Mouse (Mus musculus) embryo, embryonic 11.5 days (tissue): ENCODE measurements around the gene Prg4.

Experiments used
- DNase-seq: peaks from one replicate; pipeline ENCODE4 v3.0.0-alpha.2; 2012; ENCODE audit warnings: low read depth, low spot score

Prg4 gene

DNA sequence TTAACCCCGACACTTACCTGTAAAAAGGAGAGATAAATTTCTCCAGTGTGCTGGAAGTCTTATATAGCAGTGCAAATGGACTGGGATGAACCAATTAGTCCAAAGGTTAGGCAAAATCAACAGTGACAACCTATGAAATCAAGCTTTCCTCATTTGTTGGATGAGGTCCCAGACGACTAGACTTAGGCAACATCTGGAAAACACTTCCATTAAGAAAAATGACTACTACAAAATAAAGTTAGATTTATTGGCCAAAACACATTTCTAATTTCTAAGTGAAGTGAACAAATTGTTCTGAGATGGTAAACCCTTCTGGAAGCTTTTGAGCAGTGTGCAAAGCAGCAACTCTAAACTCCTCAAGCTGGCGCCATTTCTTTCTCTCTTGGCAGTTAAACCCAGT, at the start of gene Prg4:
Gene Prg4, minus strand, starts transcription at position 34 of the 400 bp plus-strand sequence.
- DNase-seq: no peak

DNA sequence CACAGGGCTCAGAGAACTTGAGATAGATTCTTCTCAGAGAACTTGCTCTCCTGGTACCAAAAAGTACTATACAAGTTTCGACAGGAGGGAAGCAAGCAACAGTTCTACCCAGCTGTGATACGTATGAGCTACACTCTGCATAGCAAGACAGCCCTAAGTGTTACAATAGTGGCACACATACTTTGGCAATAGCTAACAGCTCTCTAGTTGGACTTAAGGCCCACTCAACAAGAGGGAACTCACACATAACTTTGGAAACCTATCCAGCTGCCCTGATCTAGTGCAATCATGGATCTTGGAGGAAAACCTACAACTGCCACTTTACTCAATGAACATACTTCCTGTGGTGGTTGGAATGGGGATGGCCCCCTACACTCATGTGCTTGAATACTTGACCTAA, 47.1 kb upstream of the Prg4 start:
- DNase-seq: no peak

DNA sequence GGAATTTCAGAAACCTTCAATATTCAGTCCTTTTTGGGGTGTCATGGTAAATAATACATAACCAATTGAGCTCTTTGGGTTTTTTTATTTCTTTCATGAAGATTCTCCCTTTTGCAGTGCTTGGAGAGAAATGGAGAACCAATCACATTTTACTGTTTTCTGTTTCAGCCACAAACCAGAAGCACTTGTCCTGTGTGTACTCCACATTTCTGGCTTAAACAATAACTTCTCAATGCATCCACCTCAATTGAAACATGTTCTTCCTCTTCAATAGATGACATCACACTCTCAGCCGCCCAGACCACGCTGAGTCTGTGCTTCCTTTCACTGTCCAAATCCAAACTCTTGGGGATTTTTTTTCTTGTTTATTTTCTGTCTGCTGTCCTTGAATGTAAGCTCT, 39.8 kb upstream of the Prg4 start:
- DNase-seq: no peak

DNA sequence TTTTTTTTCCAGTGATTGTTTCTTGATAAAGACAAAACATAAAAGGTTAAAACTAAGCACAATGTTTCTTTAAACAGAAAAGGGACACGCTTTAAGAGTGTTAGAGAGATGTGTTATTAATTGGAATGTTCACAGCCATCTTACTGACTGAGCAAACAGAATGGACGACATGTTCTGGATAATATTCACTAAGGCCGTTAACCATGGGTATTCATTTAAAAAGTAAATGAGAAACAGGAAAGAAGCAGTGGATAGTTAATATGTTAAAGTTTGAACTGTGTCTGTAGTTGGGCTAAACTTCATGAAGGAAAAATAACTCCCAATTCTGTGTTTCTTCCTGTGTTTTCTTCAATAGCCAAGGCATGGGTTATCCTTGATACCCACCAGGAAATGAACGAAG, 37.4 kb upstream of the Prg4 start:
- DNase-seq: no peak

DNA sequence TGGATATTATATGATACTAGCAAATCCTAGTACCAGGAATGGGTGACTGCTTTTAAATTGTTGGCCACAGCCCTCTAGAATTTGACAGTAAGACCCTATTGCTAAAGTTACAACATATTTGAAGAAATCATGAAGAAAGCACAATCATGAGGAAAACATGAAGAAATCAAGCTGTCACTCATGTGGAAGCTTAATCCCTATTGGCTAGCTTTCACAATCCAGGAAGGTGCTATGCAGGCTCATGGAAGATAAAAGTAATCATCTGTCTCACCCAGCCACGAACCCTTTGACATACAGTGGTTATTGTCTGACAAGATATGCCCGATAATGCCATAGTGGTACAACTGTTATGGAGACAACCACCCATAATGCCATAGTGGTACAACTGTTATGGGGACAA, 32.2 kb upstream of the Prg4 start:
- no peak for DNase-seq

DNA sequence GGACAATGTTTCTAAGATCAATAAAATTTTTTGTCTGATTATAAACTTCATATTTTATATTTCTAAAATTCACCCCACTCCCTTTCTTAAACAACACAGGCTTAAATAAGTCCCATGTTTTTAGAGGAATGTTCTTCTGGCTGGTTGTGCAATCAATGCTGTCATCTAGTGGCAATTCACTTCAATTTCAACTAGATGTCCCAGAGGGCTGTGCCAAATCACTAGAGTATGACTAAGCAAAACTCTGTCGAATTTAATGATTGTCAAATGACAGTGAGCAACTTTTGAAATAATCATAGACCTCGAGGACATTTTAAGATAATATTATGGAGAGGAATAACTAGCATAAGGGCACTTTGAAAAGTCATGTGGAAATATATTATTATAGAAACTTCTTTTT, 31.7 kb upstream of the Prg4 start:
- no peak for DNase-seq

DNA sequence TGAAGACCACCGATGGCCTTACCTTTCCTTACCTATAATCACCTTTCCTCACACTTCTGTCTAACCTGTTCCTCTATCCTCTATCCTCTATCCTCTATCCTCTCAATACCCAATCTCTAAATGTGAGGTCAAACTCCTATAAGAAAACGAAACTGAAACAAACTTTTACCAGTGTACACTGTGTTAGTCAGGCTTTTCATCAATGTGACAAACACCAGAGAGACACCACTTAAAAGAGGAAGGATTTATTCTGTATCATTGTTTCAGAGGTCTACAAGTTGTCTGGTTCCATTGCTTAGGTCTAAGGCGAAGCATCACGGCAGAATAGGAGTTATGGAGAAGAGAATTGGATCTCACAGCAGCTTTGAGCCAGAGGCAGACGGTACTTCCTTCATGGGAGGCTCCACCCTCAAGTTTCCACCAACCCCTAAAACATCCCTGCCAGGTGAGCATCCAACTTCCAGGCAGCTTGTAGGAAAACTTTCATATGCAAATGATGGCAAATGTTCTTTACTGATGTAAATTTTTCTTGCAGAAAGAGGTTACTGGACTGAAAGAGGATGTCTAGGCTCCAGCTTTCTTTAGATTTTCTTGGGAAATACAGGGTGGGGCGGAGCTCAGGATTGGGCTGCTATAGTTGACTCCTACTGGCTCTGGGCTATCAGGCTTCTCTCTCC, 30.8 kb upstream of the Prg4 start:
- no peak for DNase-seq

DNA sequence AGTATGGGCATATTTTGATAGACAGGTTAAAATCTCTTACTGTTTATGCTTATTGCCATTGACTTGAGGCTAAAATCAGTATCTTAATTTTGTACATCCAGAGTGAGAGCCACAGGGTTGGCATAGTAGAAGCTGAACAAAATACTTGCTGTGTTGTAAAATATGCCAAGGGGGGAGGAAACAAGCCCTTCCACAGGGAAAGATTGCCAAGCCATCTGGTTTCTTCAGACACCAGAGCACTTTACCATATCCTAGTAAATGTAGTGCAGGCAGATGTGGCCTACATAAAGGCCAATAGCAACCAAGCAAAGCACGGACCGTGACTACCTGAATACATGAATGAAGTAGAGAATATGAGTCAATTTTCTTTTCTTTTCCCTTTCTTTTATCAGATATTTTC, 23.2 kb upstream of the Prg4 start:
- DNase-seq: no peak

DNA sequence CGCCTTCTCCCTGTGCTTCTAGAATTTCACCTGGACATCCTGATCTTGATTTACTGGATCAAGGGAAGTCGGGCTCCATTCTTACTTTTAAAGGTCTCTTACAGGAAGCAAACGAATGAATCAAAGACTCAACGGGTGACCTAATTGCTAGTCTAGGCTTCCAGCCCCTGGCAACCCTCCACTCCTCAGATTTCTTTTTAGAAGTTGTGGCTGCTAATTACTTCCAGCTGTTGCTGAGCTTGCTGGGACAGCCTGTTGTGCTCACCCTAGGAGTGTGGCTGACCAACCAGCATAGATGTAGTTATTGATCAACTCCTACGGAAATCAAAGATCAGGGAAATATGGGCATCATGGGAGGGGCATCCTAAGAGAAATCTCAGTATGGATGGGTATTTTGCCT, 14.7 kb upstream of the Prg4 start:
- DNase-seq: peak; percentile 23

DNA sequence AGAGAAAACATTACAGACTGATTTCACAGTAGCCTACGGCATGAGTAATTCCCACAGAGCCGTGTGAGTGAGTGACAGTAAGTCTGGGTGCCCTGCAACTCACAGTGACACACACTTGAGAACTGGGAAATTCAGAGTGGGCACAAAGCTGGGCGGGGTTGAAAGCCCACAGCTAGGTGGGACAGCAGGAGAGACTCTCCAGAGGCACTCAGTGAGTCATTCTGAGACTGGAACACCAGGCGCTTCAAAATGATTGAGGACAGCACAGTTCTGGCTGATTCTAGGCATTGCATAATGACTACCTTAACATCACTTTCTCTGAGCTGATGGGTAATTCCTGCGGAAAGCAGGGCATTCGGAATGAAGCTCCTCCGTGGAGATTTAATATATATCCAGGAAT, 6.6 kb upstream of the Prg4 start:
- no peak for DNase-seq

DNA sequence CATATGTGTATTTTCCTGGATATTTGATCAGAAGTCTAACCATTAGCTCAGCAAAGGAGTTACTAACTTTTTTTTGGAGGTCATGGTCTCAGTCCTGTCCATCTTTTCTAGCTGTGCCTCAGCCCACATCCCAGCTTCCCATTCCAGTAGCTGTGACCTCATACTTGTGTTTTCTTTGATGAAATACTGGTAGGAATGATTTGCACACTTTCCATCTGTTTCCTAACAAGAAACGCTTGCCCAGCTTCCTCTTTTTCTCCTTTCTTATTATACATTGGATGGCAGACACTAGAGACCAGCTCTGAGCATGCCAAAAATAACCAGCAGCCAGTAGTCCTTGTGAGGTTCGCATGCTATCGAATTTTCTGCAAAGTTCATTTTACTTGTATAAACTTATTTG, 4.0 kb upstream of the Prg4 start:
- no peak for DNase-seq

DNA sequence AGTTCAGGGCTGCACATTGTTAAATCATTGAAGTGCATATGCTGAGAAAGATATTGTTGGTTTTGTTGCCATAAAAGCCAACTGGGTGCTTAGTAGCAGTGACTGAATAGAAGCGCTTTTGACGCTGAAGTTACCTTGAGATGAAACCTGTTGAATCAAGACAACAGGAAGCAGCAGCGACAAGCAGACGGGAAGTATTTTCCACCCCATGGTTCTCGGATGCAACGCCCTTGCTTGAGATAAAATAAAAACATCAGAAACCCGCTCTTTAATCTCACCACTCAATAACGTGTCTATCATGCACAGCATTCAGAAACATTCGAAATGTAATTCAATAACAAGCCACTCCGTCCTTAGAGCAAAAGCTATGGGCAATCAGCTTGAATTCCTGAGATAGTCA, 601 bp downstream of the Prg4 start:
- no peak for DNase-seq

DNA sequence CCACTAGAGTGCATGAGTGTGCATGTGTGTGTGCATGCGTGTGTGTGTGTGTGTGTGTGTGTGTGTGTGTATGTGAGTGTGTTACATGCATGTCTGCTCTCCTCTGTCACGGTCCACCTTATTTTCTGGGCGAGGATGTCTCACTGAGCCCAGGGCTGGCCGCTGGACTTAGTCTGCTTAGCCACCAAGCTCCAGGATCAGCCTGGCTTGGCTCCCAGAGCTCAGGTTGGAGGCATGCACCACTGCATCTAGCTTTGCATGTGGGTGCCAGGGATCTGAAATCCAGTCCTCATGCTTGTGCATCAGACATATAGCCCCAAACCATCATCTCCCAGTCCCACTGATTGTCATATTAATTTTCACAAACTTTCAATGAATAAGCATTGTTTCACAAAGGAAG, 2.3 kb downstream of the Prg4 start:
- no peak for DNase-seq

DNA sequence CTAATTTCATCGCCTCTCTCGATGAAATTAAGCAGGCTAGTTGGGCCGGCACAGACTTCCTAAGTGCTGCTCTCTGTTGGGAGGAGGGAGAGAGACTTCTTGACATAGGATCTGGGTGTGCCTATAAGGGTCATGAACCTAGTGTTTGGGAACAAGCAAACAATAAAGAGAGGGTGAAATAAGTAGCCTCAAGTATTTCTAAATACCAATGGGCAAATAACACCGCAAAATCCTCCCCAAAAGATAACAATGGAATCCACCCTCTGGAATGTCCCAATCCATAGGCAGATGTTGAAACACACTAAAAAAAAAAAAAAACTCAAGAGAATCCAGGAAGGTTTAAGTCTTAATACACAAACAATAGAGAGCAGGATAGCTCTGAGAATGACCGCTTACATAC, 2.9 kb downstream of the Prg4 start:
- DNase-seq: no peak

DNA sequence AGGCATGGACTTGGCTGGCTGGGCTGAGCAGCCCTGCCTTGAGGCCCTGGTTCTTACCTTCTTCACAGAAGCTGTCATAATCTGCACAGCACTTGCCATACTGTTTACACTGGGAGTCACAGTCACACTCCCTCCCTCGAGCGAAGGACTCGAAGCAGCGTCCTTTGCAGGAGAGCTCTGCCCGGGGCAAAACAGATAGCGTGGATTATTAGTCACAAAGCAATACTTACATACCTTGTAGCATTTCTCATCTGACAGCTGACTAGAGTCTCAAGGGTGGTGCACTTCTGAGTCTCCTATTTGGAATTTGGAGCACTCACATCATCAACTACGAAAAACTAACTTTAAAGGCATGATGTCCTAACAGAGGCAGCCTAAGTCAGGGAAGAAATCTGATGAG, 5.4 kb downstream of the Prg4 start:
- no peak for DNase-seq

DNA sequence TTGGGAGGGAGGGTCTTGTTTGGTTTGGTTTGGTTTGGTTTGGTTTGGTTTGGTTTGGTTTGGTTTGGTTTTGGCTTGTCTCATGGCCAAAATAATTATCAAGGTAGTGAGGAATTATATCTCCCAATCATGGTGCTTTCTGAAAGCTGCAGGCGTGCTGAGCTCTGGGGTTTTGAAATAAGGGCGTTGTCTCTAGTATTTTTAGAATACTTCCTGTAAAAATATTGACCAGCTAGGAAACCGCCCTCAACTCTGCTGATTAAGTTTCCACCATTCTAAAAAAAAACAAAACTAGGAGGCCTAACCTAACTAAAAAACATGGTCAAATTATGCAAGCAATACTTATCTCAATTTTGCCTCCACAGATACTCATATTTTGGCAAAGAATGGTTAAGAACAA, 6.4 kb downstream of the Prg4 start:
- no peak for DNase-seq

DNA sequence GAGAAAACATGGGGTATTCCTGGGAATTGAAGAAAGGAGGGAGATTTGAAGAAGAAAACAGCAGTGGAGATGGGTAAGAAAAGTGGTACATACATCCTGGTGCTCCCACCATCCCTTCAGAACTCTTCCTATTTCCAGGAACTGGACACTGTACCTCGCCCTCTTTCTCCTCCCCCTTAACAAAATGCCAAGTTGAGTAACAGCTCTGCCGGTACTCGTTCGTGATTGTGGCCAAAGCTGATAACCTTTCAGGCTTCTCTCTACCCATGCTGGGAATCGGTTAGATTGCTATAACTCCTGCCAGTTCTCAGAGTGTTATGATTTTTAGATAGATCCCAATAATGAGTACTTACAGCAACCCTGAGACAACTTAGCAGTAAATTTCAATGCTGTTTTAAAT, 7.0 kb downstream of the Prg4 start:
- DNase-seq: no peak

DNA sequence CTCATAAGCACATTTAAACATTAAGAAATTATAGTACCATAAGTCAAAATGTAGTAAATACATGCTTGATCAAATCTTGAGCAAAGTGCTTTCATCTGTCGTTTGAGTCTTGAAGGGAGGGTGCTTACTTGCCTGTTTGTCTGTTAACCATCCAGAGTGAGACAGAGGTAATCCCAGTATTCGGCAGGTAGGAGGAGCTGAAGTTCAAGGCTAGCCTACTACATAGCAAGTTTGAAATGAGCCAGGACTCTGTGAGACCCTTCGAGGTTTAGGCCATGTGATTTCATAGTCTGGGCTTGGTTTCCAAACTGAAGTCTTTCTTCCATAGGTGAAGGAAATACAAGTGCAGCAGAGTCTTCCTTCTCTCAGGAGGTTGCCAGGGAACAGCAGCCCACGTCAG, 24.2 kb downstream of the Prg4 start:
- DNase-seq: no peak

DNA sequence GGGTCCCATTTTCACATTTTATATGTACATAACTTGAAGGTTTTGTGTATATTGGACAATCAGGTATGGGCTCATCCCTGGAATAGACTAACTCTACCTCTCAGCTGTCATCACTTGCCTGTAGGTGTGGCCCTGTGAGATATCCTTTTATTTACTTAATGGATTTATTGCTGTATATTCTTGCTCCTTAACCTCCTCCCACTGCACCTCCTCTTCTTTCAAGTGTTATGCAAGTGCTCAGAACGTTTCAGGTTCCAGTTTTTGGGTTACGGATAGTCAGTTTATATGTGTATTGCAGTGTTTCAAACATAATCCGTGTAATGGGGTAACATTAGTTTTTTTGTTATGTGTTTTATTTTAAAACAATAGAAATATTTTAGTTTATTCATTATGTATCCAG, 27.3 kb downstream of the Prg4 start:
- no peak for DNase-seq

DNA sequence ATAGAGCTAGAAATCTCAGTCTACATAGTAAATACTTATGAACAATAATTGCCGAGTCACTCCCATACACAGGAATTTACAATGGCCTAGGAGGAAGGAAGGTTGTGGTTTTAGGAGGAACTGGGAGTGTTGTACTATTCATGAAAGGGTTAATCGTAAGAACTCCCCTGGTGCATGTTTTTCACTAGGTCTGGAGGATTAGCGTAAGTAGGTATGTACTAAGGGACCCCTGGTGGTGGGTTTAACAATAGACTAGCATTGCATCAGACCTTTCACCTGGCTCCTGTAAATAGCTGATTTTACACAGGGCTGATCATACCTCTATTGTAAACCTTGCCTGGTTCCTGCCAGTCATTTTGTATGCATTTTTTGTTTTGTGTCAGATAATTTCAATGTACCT, 39.7 kb downstream of the Prg4 start:
- no peak for DNase-seq

DNA sequence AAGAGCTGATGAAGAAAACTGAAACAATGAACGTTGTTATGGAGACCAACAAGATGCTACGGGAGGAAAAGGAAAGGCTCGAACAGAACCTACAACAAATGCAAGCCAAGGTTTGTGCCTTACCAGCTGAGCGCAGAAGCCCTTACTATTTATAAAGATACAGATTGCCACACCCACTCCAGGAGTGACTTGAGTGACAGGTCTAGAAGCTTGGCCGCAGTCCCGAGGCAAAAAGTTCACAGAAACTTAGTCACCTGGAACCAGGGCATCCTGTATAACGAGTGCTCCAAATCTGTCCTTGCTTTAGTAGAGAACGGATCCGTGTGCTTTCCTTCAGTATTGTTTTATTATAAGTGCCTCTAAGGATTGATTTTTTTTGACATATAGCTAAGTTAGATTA, 40.3 kb downstream of the Prg4 start:
- DNase-seq: no peak

DNA sequence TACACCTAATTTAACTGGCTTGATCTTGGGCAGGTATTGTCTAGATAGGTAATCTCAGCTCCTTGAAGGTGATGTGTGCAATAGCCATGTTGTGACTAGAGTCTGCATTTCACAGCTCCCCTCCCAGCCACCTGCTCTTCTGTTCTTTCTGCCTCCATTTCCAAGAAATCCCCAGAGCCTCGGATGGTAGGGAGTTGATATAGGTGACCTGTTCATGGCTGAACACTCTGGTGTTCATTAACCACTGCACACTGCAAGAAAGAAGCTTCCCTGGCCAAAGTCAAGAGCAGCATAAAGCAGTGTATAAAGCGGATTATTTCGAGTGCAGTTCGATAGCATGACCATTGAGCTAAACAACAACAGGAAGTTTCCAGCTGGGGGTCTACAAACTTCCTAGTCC, 47.5 kb downstream of the Prg4 start:
- DNase-seq: no peak

DNA sequence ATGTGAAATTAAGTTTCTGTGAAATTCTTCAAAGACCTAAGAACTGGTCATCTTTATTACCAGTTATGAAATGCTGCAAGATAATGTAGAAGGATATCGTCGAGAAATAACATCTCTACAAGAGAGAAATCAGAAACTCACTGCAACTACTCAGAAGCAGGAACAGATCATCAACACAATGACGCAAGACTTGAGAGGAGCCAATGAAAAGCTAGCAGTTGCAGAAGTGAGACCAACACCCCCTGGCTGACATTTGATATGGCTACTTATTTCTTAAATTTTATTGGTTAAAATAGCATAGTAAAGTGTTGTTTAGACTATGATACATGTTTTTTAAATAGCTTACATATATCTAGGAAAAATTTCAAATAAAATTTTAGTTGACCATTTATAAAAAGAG, 50.0 kb downstream of the Prg4 start:
- DNase-seq: no peak

DNA sequence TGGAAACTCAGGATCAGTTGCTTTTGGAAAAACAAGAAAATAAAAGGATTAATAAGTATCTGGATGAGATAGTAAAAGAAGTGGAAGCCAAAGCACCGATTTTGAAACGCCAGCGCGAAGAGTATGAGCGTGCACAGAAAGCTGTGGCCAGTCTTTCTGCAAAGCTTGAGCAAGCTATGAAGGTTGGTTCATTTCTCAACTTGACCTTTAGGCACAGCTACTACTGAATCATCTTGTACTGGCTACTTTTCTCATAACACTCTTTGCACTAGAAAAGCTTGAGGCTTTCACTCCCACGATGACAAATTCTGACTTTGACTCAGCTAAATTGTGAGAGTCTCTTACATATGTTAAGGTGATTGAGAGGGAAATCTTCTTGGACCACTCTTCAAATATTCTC, 56.0 kb downstream of the Prg4 start:
- no peak for DNase-seq
